Mouse (Mus musculus): ENCODE measurements around the gene Gen1. TPM values are rescaled to one million over a fixed set of nuclear protein-coding genes. Genes with fewer than 3 reads are reported as not detected.

Gene Gen1
- polyA plus RNA-seq, 1 experiment: 0.19 TPM

- no peaks in the 10 kb centered on the region for H3K36me3 ChIP-seq (ENCODE audit: control insufficient read depth, insufficient read depth, low read length)
- H3K27me3 ChIP-seq (replicated peaks; ENCODE audit: control insufficient read depth, insufficient read depth, low read length): 0 out of 2 replicates have a peak, but pooled peaks cover 1% of the 10 kb centered on the region
- H3K27ac ChIP-seq (ENCODE audit: insufficient read depth, low read depth, low read length): no peak overlapping the region
- no peak overlapping the region for H3K4me3 ChIP-seq (ENCODE audit: insufficient read depth, low read depth, low read length)
- 73% methylated on average over 2 of the region's 2 CpGs for WGBS
- DNase-seq: no peak
- H3K4me1 ChIP-seq (ENCODE audit: control insufficient read depth, insufficient read depth, low read length): no peaks in the 10 kb centered on the region
- no peak for TF ChIP-seq POLR2A (IDR thresholded peaks at IDR 0.05; ENCODE audit: low read depth, low read length)
- no peak for TF ChIP-seq CTCF (conservative IDR thresholded peaks at IDR 0.05; ENCODE audit: insufficient read depth, insufficient read length, low read depth, low read length)
These were observed 50.0 kb downstream of the Gen1 start for GRCm38 (mm10) chr12:11215555-11215954.

- TF ChIP-seq CTCF (conservative IDR thresholded peaks at IDR 0.05; ENCODE audit: insufficient read depth, insufficient read length, low read depth, low read length) (no peak), POLR2A (IDR thresholded peaks at IDR 0.05; ENCODE audit: low read depth, low read length) (no peak)
- Histone ChIP-seq H3K36me3 (ENCODE audit: control insufficient read depth, insufficient read depth, low read length) (no peaks in the 10 kb centered on the region), H3K4me1 (ENCODE audit: control insufficient read depth, insufficient read depth, low read length) (no peaks in the 10 kb centered on the region), H3K4me3 (ENCODE audit: insufficient read depth, low read depth, low read length) (no peak overlapping the region), H3K27me3 (replicated peaks; ENCODE audit: control insufficient read depth, insufficient read depth, low read length) (0 out of 2 replicates have a peak, but pooled peaks cover 1% of the 10 kb centered on the region), H3K27ac (ENCODE audit: insufficient read depth, low read depth, low read length) (no peak overlapping the region)
- no peak for DNase-seq
These were observed 50.8 kb downstream of the Gen1 start for GRCm38 (mm10) chr12:11214776-11215175.

- H3K4me1 ChIP-seq (ENCODE audit: control insufficient read depth, insufficient read depth, low read length): no peaks in the 10 kb centered on the region
- TF ChIP-seq CTCF (conservative IDR thresholded peaks at IDR 0.05; ENCODE audit: insufficient read depth, insufficient read length, low read depth, low read length): no peak
- TF ChIP-seq POLR2A (IDR thresholded peaks at IDR 0.05; ENCODE audit: low read depth, low read length): no peak
- H3K27ac ChIP-seq (ENCODE audit: insufficient read depth, low read depth, low read length): no peak overlapping the region
- WGBS: 26% methylated on average over 1 of the region's 1 CpGs
- H3K27me3 ChIP-seq (replicated peaks; ENCODE audit: control insufficient read depth, insufficient read depth, low read length): no peaks in the 10 kb centered on the region
- DNase-seq: no peak
- H3K36me3 ChIP-seq (ENCODE audit: control insufficient read depth, insufficient read depth, low read length): no peaks in the 10 kb centered on the region
- no peak overlapping the region for H3K4me3 ChIP-seq (ENCODE audit: insufficient read depth, low read depth, low read length)
These were observed 52.7 kb downstream of the Gen1 start for GRCm38 (mm10) chr12:11212881-11213280.

DNA sequence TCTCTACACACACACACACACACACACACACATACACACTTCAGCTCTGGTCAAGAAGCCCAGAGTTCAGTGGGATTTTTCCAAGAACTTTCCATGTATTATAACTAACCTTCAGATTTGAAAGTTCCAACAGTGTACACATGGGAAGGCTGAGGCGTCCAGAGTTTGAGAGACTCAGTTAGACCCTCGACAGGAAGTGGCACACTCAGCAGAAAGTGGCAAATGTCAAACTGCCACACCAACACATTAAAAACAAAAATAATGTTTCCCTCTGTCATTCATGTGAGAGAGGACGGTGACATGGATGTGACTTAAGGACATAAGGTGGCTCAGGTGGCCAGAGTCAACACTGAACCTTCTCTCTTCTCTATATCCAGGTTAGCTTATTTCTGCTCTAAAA, 55.2 kb downstream of the Gen1 start:
- Histone ChIP-seq H3K4me1 (ENCODE audit: control insufficient read depth, insufficient read depth, low read length) (no peaks in the 10 kb centered on the region), H3K36me3 (ENCODE audit: control insufficient read depth, insufficient read depth, low read length) (no peaks in the 10 kb centered on the region), H3K27ac (ENCODE audit: insufficient read depth, low read depth, low read length) (no peak overlapping the region), H3K27me3 (replicated peaks; ENCODE audit: control insufficient read depth, insufficient read depth, low read length) (no peaks in the 10 kb centered on the region), H3K4me3 (ENCODE audit: insufficient read depth, low read depth, low read length) (no peak overlapping the region)
- TF ChIP-seq CTCF (conservative IDR thresholded peaks at IDR 0.05; ENCODE audit: insufficient read depth, insufficient read length, low read depth, low read length) (no peak), POLR2A (IDR thresholded peaks at IDR 0.05; ENCODE audit: low read depth, low read length) (no peak)
- 62% methylated on average over 3 of the region's 3 CpGs for WGBS
- DNase-seq: no peak

GRCm38 (mm10) chr12:11209636-11210035, 56.0 kb downstream of the Gen1 start:
- DNase-seq: no peak
- no peaks in the 10 kb centered on the region for H3K4me1 ChIP-seq (ENCODE audit: control insufficient read depth, insufficient read depth, low read length)
- no peak overlapping the region for H3K27ac ChIP-seq (ENCODE audit: insufficient read depth, low read depth, low read length)
- no peaks in the 10 kb centered on the region for H3K36me3 ChIP-seq (ENCODE audit: control insufficient read depth, insufficient read depth, low read length)
- H3K27me3 ChIP-seq (replicated peaks; ENCODE audit: control insufficient read depth, insufficient read depth, low read length): no peaks in the 10 kb centered on the region
- no peak overlapping the region for H3K4me3 ChIP-seq (ENCODE audit: insufficient read depth, low read depth, low read length)
- 49% methylated on average over 5 of the region's 5 CpGs for WGBS
- no peak for TF ChIP-seq POLR2A (IDR thresholded peaks at IDR 0.05; ENCODE audit: low read depth, low read length)
- no peak for TF ChIP-seq CTCF (conservative IDR thresholded peaks at IDR 0.05; ENCODE audit: insufficient read depth, insufficient read length, low read depth, low read length)

DNA sequence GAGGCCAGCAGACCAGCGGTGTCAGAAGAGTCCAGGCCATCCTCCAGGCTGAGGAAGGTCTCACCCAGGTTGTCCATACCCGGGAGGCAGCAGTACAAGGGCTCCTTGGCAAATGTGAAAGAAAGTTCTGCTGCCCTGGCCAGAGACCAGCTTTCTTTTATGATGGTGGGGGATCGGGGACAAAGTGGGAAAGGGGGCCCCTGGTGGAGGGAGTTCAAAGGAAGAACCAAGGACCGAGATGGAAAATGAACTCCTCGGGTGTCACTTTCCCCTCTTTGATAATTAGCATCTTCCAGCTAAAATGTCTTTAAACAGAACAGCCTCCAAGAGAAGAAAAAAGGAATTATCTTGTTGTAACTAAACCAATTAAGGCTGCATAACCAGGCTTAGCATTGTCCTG, 56.7 kb downstream of the Gen1 start, which contains the start of gene Msgn1:
Gene Msgn1, minus strand, starts transcription at position 101 of the 400 bp plus-strand sequence.
- Histone ChIP-seq H3K4me3 (ENCODE audit: insufficient read depth, low read depth, low read length) (no peak within 1 kb of the TSS), H3K4me1 (ENCODE audit: control insufficient read depth, insufficient read depth, low read length) (no peaks in the 10 kb centered on the region), H3K27ac (ENCODE audit: insufficient read depth, low read depth, low read length) (no peak within 1 kb of the TSS), H3K36me3 (ENCODE audit: control insufficient read depth, insufficient read depth, low read length) (no peaks in the 10 kb centered on the region), H3K27me3 (replicated peaks; ENCODE audit: control insufficient read depth, insufficient read depth, low read length) (no peaks in the 10 kb centered on the region)
- 31% methylated on average over 5 of the region's 5 CpGs for WGBS
- no peak for DNase-seq
- TF ChIP-seq CTCF (conservative IDR thresholded peaks at IDR 0.05; ENCODE audit: insufficient read depth, insufficient read length, low read depth, low read length) (no peak), POLR2A (IDR thresholded peaks at IDR 0.05; ENCODE audit: low read depth, low read length) (no peak)

GRCm38 (mm10) chr12:11206321-11206720, 59.3 kb downstream of the Gen1 start:
- Histone ChIP-seq H3K4me1 (ENCODE audit: control insufficient read depth, insufficient read depth, low read length) (no peaks in the 10 kb centered on the region), H3K4me3 (ENCODE audit: insufficient read depth, low read depth, low read length) (no peak overlapping the region), H3K27ac (ENCODE audit: insufficient read depth, low read depth, low read length) (no peak overlapping the region), H3K36me3 (ENCODE audit: control insufficient read depth, insufficient read depth, low read length) (no peaks in the 10 kb centered on the region), H3K27me3 (replicated peaks; ENCODE audit: control insufficient read depth, insufficient read depth, low read length) (no peaks in the 10 kb centered on the region)
- WGBS: 65% methylated on average over 4 of the region's 4 CpGs
- no peak for TF ChIP-seq POLR2A (IDR thresholded peaks at IDR 0.05; ENCODE audit: low read depth, low read length)
- no peak for TF ChIP-seq CTCF (conservative IDR thresholded peaks at IDR 0.05; ENCODE audit: insufficient read depth, insufficient read length, low read depth, low read length)
- no peak for DNase-seq

All from kidney, adult 2 months (tissue).